Mouse (Mus musculus): ENCODE data around the gene Usp53. TPM values are rescaled to one million over a fixed set of nuclear protein-coding genes. Genes with fewer than 3 reads are reported as not detected.

Usp53 gene
- polyA plus RNA-seq, 1 experiment: not detected

GRCm38 (mm10) chr3:122921676-122922527 is 62.4 kb downstream of the Usp53 start:
- Histone ChIP-seq H3K4me3 (replicated peaks) (no peak overlapping the region), H3K9me3 (no peaks in the 10 kb centered on the region), H3K27me3 (replicated peaks) (no peaks in the 10 kb centered on the region), H3K36me3 (replicated peaks; ENCODE audit: low read length) (peaks cover 9% of the 10 kb centered on the region), H3K4me1 (peaks cover 44% of the 10 kb centered on the region)
- no peak for TF ChIP-seq FLI1 (IDR thresholded peaks at IDR 0.05; ENCODE audit: low read length)
- TF ChIP-seq GATA1 (IDR thresholded peaks at IDR 0.05; ENCODE audit: borderline replicate concordance, low read length): no peak

GRCm38 (mm10) chr3:122920572-122921435 is 63.5 kb downstream of the Usp53 start:
- TF ChIP-seq FLI1 (IDR thresholded peaks at IDR 0.05; ENCODE audit: low read length) (no peak), GATA1 (IDR thresholded peaks at IDR 0.05; ENCODE audit: borderline replicate concordance, low read length) (no peak)
- no peaks in the 10 kb centered on the region for H3K36me3 ChIP-seq (replicated peaks; ENCODE audit: low read length)
- H3K4me1 ChIP-seq: peaks cover 35% of the 10 kb centered on the region
- no peaks in the 10 kb centered on the region for H3K9me3 ChIP-seq
- H3K27me3 ChIP-seq (replicated peaks): no peaks in the 10 kb centered on the region
- no peak overlapping the region for H3K4me3 ChIP-seq (replicated peaks)

- Histone ChIP-seq H3K4me1 (peaks cover 43% of the 10 kb centered on the region), H3K9me3 (no peaks in the 10 kb centered on the region), H3K36me3 (replicated peaks; ENCODE audit: low read length) (no peaks in the 10 kb centered on the region), H3K4me3 (replicated peaks) (no peak within 1 kb of the TSS), H3K27me3 (replicated peaks) (no peaks in the 10 kb centered on the region)
- TF ChIP-seq FLI1 (IDR thresholded peaks at IDR 0.05; ENCODE audit: low read length): no peak
- TF ChIP-seq GATA1 (IDR thresholded peaks at IDR 0.05; ENCODE audit: borderline replicate concordance, low read length): no peak
Observed at GRCm38 (mm10) chr3:122919260-122919659, 65.0 kb downstream of the Usp53 start, which contains the start of gene Gm10959. Gene Gm10959 (minus strand): TSS chr3:122919360.

GRCm38 (mm10) chr3:122918672-122919071 is 65.6 kb downstream of the Usp53 start:
- peaks cover 40% of the 10 kb centered on the region for H3K4me1 ChIP-seq
- H3K27me3 ChIP-seq (replicated peaks): no peaks in the 10 kb centered on the region
- H3K4me3 ChIP-seq (replicated peaks): no peak overlapping the region
- no peaks in the 10 kb centered on the region for H3K9me3 ChIP-seq
- TF ChIP-seq FLI1 (IDR thresholded peaks at IDR 0.05; ENCODE audit: low read length) (no peak), GATA1 (IDR thresholded peaks at IDR 0.05; ENCODE audit: borderline replicate concordance, low read length) (no peak)
- H3K36me3 ChIP-seq (replicated peaks; ENCODE audit: low read length): no peaks in the 10 kb centered on the region

- Histone ChIP-seq H3K36me3 (replicated peaks; ENCODE audit: low read length) (no peaks in the 10 kb centered on the region), H3K27me3 (replicated peaks) (no peaks in the 10 kb centered on the region), H3K4me1 (peaks cover 30% of the 10 kb centered on the region), H3K4me3 (replicated peaks) (no peak overlapping the region), H3K9me3 (no peaks in the 10 kb centered on the region)
- TF ChIP-seq GATA1 (IDR thresholded peaks at IDR 0.05; ENCODE audit: borderline replicate concordance, low read length) (no peak), FLI1 (IDR thresholded peaks at IDR 0.05; ENCODE audit: low read length) (no peak)
Observed at GRCm38 (mm10) chr3:122916191-122916680, 68.1 kb downstream of the Usp53 start.

- Histone ChIP-seq H3K27me3 (replicated peaks) (no peaks in the 10 kb centered on the region), H3K36me3 (replicated peaks; ENCODE audit: low read length) (no peaks in the 10 kb centered on the region), H3K4me1 (peaks cover 23% of the 10 kb centered on the region), H3K4me3 (replicated peaks) (no peak overlapping the region), H3K9me3 (no peaks in the 10 kb centered on the region)
- no peak for TF ChIP-seq FLI1 (IDR thresholded peaks at IDR 0.05; ENCODE audit: low read length)
- no peak for TF ChIP-seq GATA1 (IDR thresholded peaks at IDR 0.05; ENCODE audit: borderline replicate concordance, low read length)
Observed at GRCm38 (mm10) chr3:122915493-122915892, 68.8 kb downstream of the Usp53 start.

- H3K9me3 ChIP-seq: peaks cover 20% of the 10 kb centered on the region
- no peak for TF ChIP-seq GATA1 (IDR thresholded peaks at IDR 0.05; ENCODE audit: borderline replicate concordance, low read length)
- TF ChIP-seq FLI1 (IDR thresholded peaks at IDR 0.05; ENCODE audit: low read length): no peak
- no peaks in the 10 kb centered on the region for H3K27me3 ChIP-seq (replicated peaks)
- peaks cover 6% of the 10 kb centered on the region for H3K36me3 ChIP-seq (replicated peaks; ENCODE audit: low read length)
- H3K4me3 ChIP-seq (replicated peaks): no peak overlapping the region
- H3K4me1 ChIP-seq: peaks cover 8% of the 10 kb centered on the region; the same call in 1 of the 2 replicates
Observed at GRCm38 (mm10) chr3:122907841-122908240, 76.5 kb downstream of the Usp53 start.

- H3K9me3 ChIP-seq: peaks cover 17% of the 10 kb centered on the region
- H3K36me3 ChIP-seq (replicated peaks; ENCODE audit: low read length): peaks cover 6% of the 10 kb centered on the region
- TF ChIP-seq GATA1 (IDR thresholded peaks at IDR 0.05; ENCODE audit: borderline replicate concordance, low read length): no peak
- no peak for TF ChIP-seq FLI1 (IDR thresholded peaks at IDR 0.05; ENCODE audit: low read length)
Observed at GRCm38 (mm10) chr3:122903746-122904433, 80.4 kb downstream of the Usp53 start.

GRCm38 (mm10) chr3:122898254-122898653 is 86.1 kb downstream of the Usp53 start:
- no peaks in the 10 kb centered on the region for H3K27me3 ChIP-seq (replicated peaks)
- no peaks in the 10 kb centered on the region for H3K36me3 ChIP-seq (replicated peaks; ENCODE audit: low read length)
- no peaks in the 10 kb centered on the region for H3K9me3 ChIP-seq
- no peaks in the 10 kb centered on the region for H3K4me1 ChIP-seq
- H3K4me3 ChIP-seq (replicated peaks): no peak overlapping the region
- no peak for TF ChIP-seq GATA1 (IDR thresholded peaks at IDR 0.05; ENCODE audit: borderline replicate concordance, low read length)
- TF ChIP-seq FLI1 (IDR thresholded peaks at IDR 0.05; ENCODE audit: low read length): no peak

More at GRCm38 (mm10) chr3:122903746-122904433, 80.4 kb downstream of the Usp53 start:
- no peaks in the 10 kb centered on the region for H3K27me3 ChIP-seq (replicated peaks)
- no peak overlapping the region for H3K4me3 ChIP-seq (replicated peaks)
- H3K4me1 ChIP-seq: peaks cover 8% of the 10 kb centered on the region; the same call in 1 of the 2 replicates

Data from megakaryocyte, embryonic 14.5 days (primary cell).